Mouse (Mus musculus) frontal cortex, adult (tissue): Measurements from ENCODE around the gene Tmem184b.
A peak's percentile ranks its signal among the peaks of the same experiment; 100 is the strongest.

Experiments used
- ATAC-seq: cut with Nextera tagmentation; 2 replicates; pipeline ENCODE4 v1.9.2; 2017; ENCODE audit warnings: mild to moderate bottlenecking, moderate library complexity, mixed read lengths; ENCODE audit not compliant: low TSS enrichment

The Tmem184b gene

GRCm38 (mm10) chr15:79338978-79339377, 64.4 kb downstream of the Tmem184b start:
- no peak for ATAC-seq

- ATAC-seq: no peak
These were observed 68.2 kb downstream of the Tmem184b start for GRCm38 (mm10) chr15:79335061-79335655.

- no peak for ATAC-seq
These were observed 70.0 kb downstream of the Tmem184b start for GRCm38 (mm10) chr15:79333409-79333808.

GRCm38 (mm10) chr15:79330521-79330920, 72.8 kb downstream of the Tmem184b start:
- no peak for ATAC-seq

GRCm38 (mm10) chr15:79329979-79330363, 73.4 kb downstream of the Tmem184b start:
- no peak for ATAC-seq

- no peak for ATAC-seq
These were observed 73.9 kb downstream of the Tmem184b start for GRCm38 (mm10) chr15:79329346-79329978.

GRCm38 (mm10) chr15:79328939-79329275, 74.5 kb downstream of the Tmem184b start:
- no peak for ATAC-seq

GRCm38 (mm10) chr15:79328058-79328938, 75.1 kb downstream of the Tmem184b start, which contains the start of gene Pla2g6:
Pla2g6 (minus strand) TSS chr15:79328390.
- ATAC-seq: peak; percentile 98

GRCm38 (mm10) chr15:79326971-79327961, 76.1 kb downstream of the Tmem184b start:
- ATAC-seq: peak; percentile 35; the same call in 1 of the 2 replicates

GRCm38 (mm10) chr15:79326264-79326663, 77.1 kb downstream of the Tmem184b start:
- ATAC-seq: no peak

- no peak for ATAC-seq
These were observed 77.6 kb downstream of the Tmem184b start for GRCm38 (mm10) chr15:79325742-79326141.

GRCm38 (mm10) chr15:79324373-79324772, 79.0 kb downstream of the Tmem184b start:
- ATAC-seq: no peak

GRCm38 (mm10) chr15:79323791-79324155, 79.6 kb downstream of the Tmem184b start:
- ATAC-seq: no peak

GRCm38 (mm10) chr15:79322991-79323790, 80.2 kb downstream of the Tmem184b start:
- ATAC-seq: no peak

- no peak for ATAC-seq
These were observed 80.9 kb downstream of the Tmem184b start for GRCm38 (mm10) chr15:79322281-79322990.

- no peak for ATAC-seq
These were observed 81.6 kb downstream of the Tmem184b start for GRCm38 (mm10) chr15:79321733-79322190.

GRCm38 (mm10) chr15:79313848-79314369, 89.5 kb downstream of the Tmem184b start:
- no peak for ATAC-seq
